Mouse (Mus musculus) spleen, adult 10 weeks (tissue): Measurements from ENCODE around the gene Vmn2r31. TPM values are rescaled to one million over a fixed set of nuclear protein-coding genes. Genes with fewer than 3 reads are reported as not detected.

Experiments used
- polyA plus RNA-seq: library from polyadenylated mRNA; stranded (reverse); fragments of 350-450 nt; fragmentation: Illumina TruSeq; extraction: RNeasy Lipid Tissue Mini Kit (QIAGEN cat#74804); gene quantifications from one replicate; pipeline ENCODE4 v1.2.3, GENCODE M21; 2015; ENCODE audit warnings: low replicate concordance; ENCODE audit not compliant: insufficient read depth

Vmn2r31 gene
- polyA plus RNA-seq, result not detected

DNA sequence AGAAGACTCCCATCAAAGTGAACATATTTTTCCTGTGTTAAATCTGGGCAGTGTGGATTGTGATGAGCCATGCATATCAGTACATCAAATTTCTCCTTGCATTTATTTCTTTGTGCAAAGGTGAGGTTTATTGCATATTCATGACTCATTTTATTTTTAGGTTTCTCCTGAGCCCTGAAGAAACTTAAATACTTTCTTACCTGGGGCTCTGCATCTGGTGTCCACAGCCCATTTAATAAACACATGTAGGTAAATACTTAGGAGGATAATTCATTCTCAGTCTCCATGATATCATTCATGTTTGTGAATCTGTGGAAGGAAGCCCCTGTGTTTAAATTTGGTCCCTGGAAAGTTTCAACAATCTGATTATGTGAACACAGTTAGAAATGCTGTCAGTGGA is at the start of gene Vmn2r31:
Vmn2r31 (minus strand) TSS at position 101 of the 400 bp plus-strand sequence.

DNA sequence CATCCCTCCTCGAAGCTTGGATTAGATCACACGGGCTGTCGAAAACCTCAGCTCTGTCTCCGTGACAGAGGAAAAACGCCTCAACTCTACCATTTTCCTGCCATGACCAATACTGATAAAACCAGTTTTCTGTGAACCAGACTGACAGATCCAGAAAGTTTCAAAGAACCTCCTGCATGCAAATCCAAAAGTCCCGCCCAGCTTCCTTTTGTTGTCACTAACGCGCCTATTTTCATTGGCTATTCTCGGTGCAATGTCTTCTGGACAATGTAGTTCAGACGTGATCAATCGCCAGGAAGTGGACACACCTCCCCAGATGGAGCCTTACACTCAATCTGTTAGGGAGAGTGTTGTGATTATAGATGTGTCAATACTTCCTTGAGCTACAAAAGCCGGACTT is 25.1 kb downstream of the Vmn2r31 start, which contains the start of gene Gm45783:
Gm45783 (minus strand) TSS at position 143 of the 400 bp plus-strand sequence.

DNA sequence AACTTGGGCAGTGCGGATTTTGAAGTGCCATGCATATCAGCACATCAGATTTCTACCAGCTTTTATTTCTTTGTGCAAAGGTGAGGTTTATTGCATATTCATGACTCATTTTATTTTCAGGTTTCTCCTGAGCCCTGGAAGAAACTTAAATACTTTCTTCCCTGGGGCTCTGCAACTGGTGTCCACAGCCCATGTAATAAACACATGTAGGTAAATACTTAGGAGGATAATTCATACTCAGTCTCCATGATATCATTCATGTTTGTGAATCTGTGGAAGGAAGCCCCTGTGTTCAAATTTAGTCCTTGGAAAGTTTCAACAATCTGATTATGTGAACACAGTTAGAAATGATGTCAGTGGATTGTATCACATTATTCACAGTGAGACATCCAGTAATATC is 62.0 kb downstream of the Vmn2r31 start, which contains the start of gene Vmn2r30:
Vmn2r30 (minus strand) TSS at position 101 of the 400 bp plus-strand sequence.

Other genes with a start within 250 kb of the Vmn2r31 start
- gene Zfp418, start 228.4 kb downstream of the Vmn2r31 start, polyA plus RNA-seq, result 4.3 TPM
- gene Zfp772, start 189.7 kb downstream of the Vmn2r31 start, polyA plus RNA-seq, result 4.8 TPM
- gene Vmn2r29, start 152.4 kb downstream of the Vmn2r31 start, polyA plus RNA-seq, result 1.2 TPM
- gene Gm45844, start 121.4 kb downstream of the Vmn2r31 start, polyA plus RNA-seq, result 2.4 TPM
- 56.7 TPM for gene Clcn4, start 98.9 kb downstream of the Vmn2r31 start, polyA plus RNA-seq
- not detected for gene Vmn2r30, start 62.1 kb downstream of the Vmn2r31 start, polyA plus RNA-seq
- not detected for gene Gm45783, start 25.1 kb downstream of the Vmn2r31 start, polyA plus RNA-seq
- not detected for gene Vmn2r32, start 80.3 kb upstream of the Vmn2r31 start, polyA plus RNA-seq
- not detected for gene Vmn2r33, start 167.1 kb upstream of the Vmn2r31 start, polyA plus RNA-seq